Mouse (Mus musculus) bone marrow, adult 2 months (tissue): ENCODE results near the gene Ruvbl2.

ENCODE experiments used
- CTCF ChIP-seq: fragments of 200-500 bp; IDR thresholded peaks from 2 replicates; pipeline ENCODE4 v1.5.1; 2011; ENCODE audit warnings: low read length, control low read depth; ENCODE audit not compliant: control insufficient read depth, insufficient read depth
- POLR2A ChIP-seq: fragments of 200-500 bp; IDR thresholded peaks from 2 replicates; pipeline ENCODE4 v1.6.1; 2011; ENCODE audit warnings: low read depth, mild to moderate bottlenecking, control low read depth, low read length, borderline replicate concordance; ENCODE audit not compliant: control insufficient read depth

DNA sequence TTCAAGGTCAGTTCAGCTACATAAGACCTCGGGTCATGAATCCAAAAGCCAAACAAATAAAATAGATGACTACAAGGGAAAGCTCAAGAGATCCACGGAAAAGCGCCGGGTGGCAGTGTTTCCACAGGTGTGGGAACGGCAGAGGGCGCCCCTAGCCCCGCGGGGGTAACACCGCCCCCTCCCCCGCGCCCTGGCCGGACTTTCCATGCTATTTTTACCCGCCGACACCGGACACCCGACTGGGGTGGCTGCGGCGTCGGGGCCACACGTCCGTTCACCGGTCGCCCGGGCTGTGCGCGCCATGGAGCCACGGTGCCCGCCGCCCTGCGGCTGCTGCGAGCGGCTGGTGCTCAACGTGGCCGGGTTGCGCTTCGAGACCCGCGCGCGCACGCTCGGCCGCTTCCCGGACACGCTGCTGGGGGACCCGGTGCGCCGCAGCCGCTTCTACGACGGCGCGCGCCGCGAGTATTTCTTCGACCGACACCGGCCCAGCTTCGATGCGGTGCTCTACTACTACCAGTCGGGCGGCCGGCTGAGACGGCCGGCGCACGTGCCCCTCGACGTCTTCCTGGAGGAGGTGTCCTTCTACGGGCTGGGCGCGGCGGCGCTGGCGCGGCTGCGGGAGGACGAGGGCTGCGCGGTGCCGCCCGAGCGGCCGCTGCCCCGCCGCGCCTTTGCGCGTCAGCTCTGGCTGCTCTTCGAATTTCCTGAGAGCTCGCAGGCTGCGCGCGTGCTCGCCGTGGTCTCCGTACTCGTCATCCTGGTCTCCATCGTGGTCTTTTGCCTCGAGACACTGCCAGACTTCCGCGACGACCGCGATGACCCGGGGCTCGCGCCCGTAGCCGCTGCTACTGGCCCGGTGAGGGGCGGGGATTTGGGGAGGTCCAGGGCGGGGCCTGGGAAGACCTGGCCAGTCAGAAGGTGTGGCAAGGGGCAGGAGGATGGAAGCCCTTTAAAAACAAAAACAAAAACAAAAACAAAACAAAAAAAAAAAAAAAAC, 31.4 kb downstream of the Ruvbl2 start:
- TF ChIP-seq CTCF (no peak), POLR2A (no peak)
